In genomic region chr17:36001121-36001897, GRCm38 (mm10) we compare ENCODE assay signal across 14 mouse cellular contexts. TPM values are rescaled to one million over a fixed set of nuclear protein-coding genes. Genes with fewer than 3 reads are reported as not detected.
DNase-seq lines count a peak whose midpoint lies in the region; ATAC-seq and TF ChIP-seq lines count a peak whose summit lies in the region.
"Had no signal": no experiment of that assay in that cellular context is flagged by ENCODE, and none has a peak within 500 bp of the region (broad histone marks: within the 10 kb centered on the region; RNA-seq: fewer than 3 reads in every experiment).

No protein-coding gene starts in this region.

- no peak for DNase-seq in heart, embryonic 10.5 days (ENCODE audit: low spot score)
- no peak for DNase-seq in ES-E14 (ENCODE audit: low read depth, low spot score)
- DNase-seq in liver, result peak; percentile 39
- peak; percentile 69 to 77 for DNase-seq in spleen, postnatal 36 days (ENCODE audit: low spot score in 2 of 2)
- no peak for DNase-seq in right cerebral cortex, postnatal 14 days
- no peak for DNase-seq in testis, postnatal 10 days (ENCODE audit: low spot score)
- DNase-seq: embryo, embryonic 11 days; forebrain, postnatal 0 days; layer of hippocampus, postnatal 36 days; right cerebral cortex, postnatal 25 days had no signal

- H3K27ac ChIP-seq in heart, embryonic 11.5 days (ENCODE audit: low read depth, low read length), result peak overlapping the region; percentile 11; the same call in 1 of the 2 replicates
- H3K27ac ChIP-seq in heart, embryonic 10.5 days, result no peak overlapping the region
- 0 out of 2 replicates have a peak overlapping the region, but pooled peaks have one; percentile 40 for H3K27ac ChIP-seq in ES-E14 (ENCODE audit: insufficient read depth, low read depth, low read length, poor library complexity, severe bottlenecking)
- no peak overlapping the region for H3K27ac ChIP-seq in forebrain, embryonic 15.5 days (replicated peaks)

- H3K4me1 ChIP-seq in heart, embryonic 11.5 days (ENCODE audit: control insufficient read depth, insufficient read depth, low read length), result no peaks in the 10 kb centered on the region
- peaks cover 8% of the 10 kb centered on the region; the same call in 1 of the 2 replicates for H3K4me1 ChIP-seq in heart, embryonic 10.5 days
- peaks cover 2 to 16% of the 10 kb centered on the region in 2 experiments for H3K4me1 ChIP-seq in ES-E14 (ENCODE audit: control insufficient read depth in 2 of 2, insufficient read depth in 2 of 2, low read length in 2 of 2, poor library complexity in 1 of 2)
- peaks cover 14% of the 10 kb centered on the region; the same call in 1 of the 2 replicates for H3K4me1 ChIP-seq in forebrain, embryonic 15.5 days

- H3K4me2 ChIP-seq in heart, embryonic 11.5 days, result peak overlapping the region; percentile 2; the same call in 1 of the 2 replicates
- H3K4me2 ChIP-seq in forebrain, embryonic 15.5 days (replicated peaks), result no peak overlapping the region

- H3K4me3 ChIP-seq in heart, embryonic 11.5 days (ENCODE audit: low read depth, low read length), result no peak overlapping the region
- H3K4me3 ChIP-seq in heart, embryonic 10.5 days, result no peak overlapping the region
- no peak overlapping the region for H3K4me3 ChIP-seq in ES-E14 (ENCODE audit: insufficient read depth in 1 of 2, low read depth in 1 of 2, low read length in 2 of 2, poor library complexity in 1 of 2, severe bottlenecking in 1 of 2)
- H3K4me3 ChIP-seq in forebrain, embryonic 15.5 days, result no peak overlapping the region

- 90% methylated on average over 12 of the region's 12 CpGs for WGBS in heart, embryonic 11.5 days (ENCODE audit: insufficient replicate concordance)
- WGBS in heart, embryonic 10.5 days, result 92% methylated on average over 12 of the region's 12 CpGs
- 96% methylated on average over 12 of the region's 12 CpGs for WGBS in forebrain, embryonic 15.5 days

- no peak for ATAC-seq in heart, embryonic 11.5 days (replicated peaks; ENCODE audit: insufficient number of reproducible peaks, low FRiP score, low TSS enrichment)
- ATAC-seq in forebrain, embryonic 15.5 days (replicated peaks), result no peak
- ATAC-seq: forebrain, postnatal 0 days; intestine, postnatal 0 days; lung, postnatal 0 days had no signal

- H3K9ac ChIP-seq in heart, embryonic 11.5 days (ENCODE audit: low read depth, low read length), result no peak overlapping the region
- no peak overlapping the region for H3K9ac ChIP-seq in ES-E14 (ENCODE audit: insufficient read depth, low read depth, low read length, poor library complexity, severe bottlenecking)
- H3K9ac ChIP-seq in forebrain, embryonic 15.5 days (replicated peaks), result no peak overlapping the region
- H3K9ac ChIP-seq: forebrain, postnatal 0 days had no signal

- 0 out of 2 replicates have a peak, but pooled peaks cover 3% of the 10 kb centered on the region for H3K36me3 ChIP-seq in heart, embryonic 11.5 days (ENCODE audit: control insufficient read depth, insufficient read depth, low read length)
- peaks cover 6% of the 10 kb centered on the region; the same call in 1 of the 2 replicates for H3K36me3 ChIP-seq in heart, embryonic 10.5 days
- H3K36me3 ChIP-seq in ES-E14 (ENCODE audit: control insufficient read depth, insufficient read depth, low read length, poor library complexity, severe bottlenecking), result peaks cover 5% of the 10 kb centered on the region; the same call in 1 of the 2 replicates
- H3K36me3 ChIP-seq in forebrain, embryonic 15.5 days, result no peaks in the 10 kb centered on the region

- H3K27me3 ChIP-seq in heart, embryonic 11.5 days (ENCODE audit: control insufficient read depth, insufficient read depth, low read length), result no peaks in the 10 kb centered on the region
- no peaks in the 10 kb centered on the region for H3K27me3 ChIP-seq in heart, embryonic 10.5 days (ENCODE audit: insufficient read depth, poor library complexity, severe bottlenecking)
- no peaks in the 10 kb centered on the region for H3K27me3 ChIP-seq in forebrain, embryonic 15.5 days

- no peaks in the 10 kb centered on the region for H3K9me3 ChIP-seq in heart, embryonic 11.5 days (replicated peaks; ENCODE audit: control insufficient read depth, low read length)
- H3K9me3 ChIP-seq in heart, embryonic 10.5 days, result no peaks in the 10 kb centered on the region
- no peaks in the 10 kb centered on the region for H3K9me3 ChIP-seq in ES-E14 (ENCODE audit: control insufficient read depth, insufficient read depth, low read depth, low read length)
- H3K9me3 ChIP-seq in forebrain, embryonic 15.5 days, result no peaks in the 10 kb centered on the region

- in situ Hi-C loops in ES-E14 (cut with MboI; ENCODE audit: low sequenced_read_pairs in 2 of 2, unreplicated experiment in 2 of 2), result no loop called here

TF ChIP-seq in ES-E14, 5 proteins besides CTCF, POLR2A, EP300 and RAD21:
- no peak for TF ChIP-seq ZC3H11A (IDR thresholded peaks at IDR 0.05; ENCODE audit: borderline replicate concordance, low read depth, low read length)
- no peak for TF ChIP-seq MAFK (IDR thresholded peaks at IDR 0.05; ENCODE audit: insufficient read depth, low read depth, low read length)
- no peak for TF ChIP-seq ZNF384 (IDR thresholded peaks at IDR 0.05; ENCODE audit: low read depth, low read length)
- TF ChIP-seq CHD2 (IDR thresholded peaks at IDR 0.05; ENCODE audit: low read depth, low read length), result no peak
- TF ChIP-seq HCFC1 (IDR thresholded peaks at IDR 0.05; ENCODE audit: borderline replicate concordance, insufficient read depth, low read length), result no peak

RNA-seq across cellular contexts. Expression of gene H2-T24, which starts 19.1 kb away (rescaled TPM):
- polyA plus RNA-seq in heart, embryonic 11.5 days (2014; fragmentation: Nextera tagmentation; extraction: Ambion mirVana), result 2.9 and 3.1 TPM in 2 replicates
- 2.5 and 2.6 TPM in 2 replicates for polyA plus RNA-seq in heart, embryonic 10.5 days (2016; fragmentation: Nextera tagmentation; extraction: Ambion mirVana)
- total RNA-seq in ES-E14 (2012; rRNA removed), result not detected in 2 replicates
- 5.4 and 5.8 TPM in 2 replicates for polyA plus RNA-seq in forebrain, embryonic 15.5 days (2015; fragmentation: Nextera tagmentation; extraction: Ambion mirVana)

RNA-seq across cellular contexts. Expression of gene Prr3, which starts 21.3 kb away (rescaled TPM):
- 17.4 TPM in 2 replicates for polyA plus RNA-seq in heart, embryonic 11.5 days (2014; fragmentation: Nextera tagmentation; extraction: Ambion mirVana)
- 21.9 and 30.5 TPM in 2 replicates for polyA plus RNA-seq in heart, embryonic 10.5 days (2016; fragmentation: Nextera tagmentation; extraction: Ambion mirVana)
- 13.8 and 17.0 TPM in 2 replicates for total RNA-seq in ES-E14 (2012; rRNA removed)
- polyA plus RNA-seq in forebrain, embryonic 15.5 days (2015; fragmentation: Nextera tagmentation; extraction: Ambion mirVana), result 76.8 and 92.2 TPM in 2 replicates

RNA-seq across cellular contexts. Expression of gene Gnl1, which starts 21.7 kb away (rescaled TPM):
- polyA plus RNA-seq in heart, embryonic 11.5 days (2014; fragmentation: Nextera tagmentation; extraction: Ambion mirVana), result 26.1 and 29.1 TPM in 2 replicates
- 47.2 and 49.8 TPM in 2 replicates for polyA plus RNA-seq in heart, embryonic 10.5 days (2016; fragmentation: Nextera tagmentation; extraction: Ambion mirVana)
- 51.6 and 64.1 TPM in 2 replicates for total RNA-seq in ES-E14 (2012; rRNA removed)
- polyA plus RNA-seq in forebrain, embryonic 15.5 days (2015; fragmentation: Nextera tagmentation; extraction: Ambion mirVana), result 57.0 and 59.2 TPM in 2 replicates

RNA-seq across cellular contexts. Expression of gene H2-T23, which starts 31.3 kb away (rescaled TPM):
- polyA plus RNA-seq in heart, embryonic 11.5 days (2014; fragmentation: Nextera tagmentation; extraction: Ambion mirVana), result 2.0 and 3.1 TPM in 2 replicates
- polyA plus RNA-seq in heart, embryonic 10.5 days (2016; fragmentation: Nextera tagmentation; extraction: Ambion mirVana), result 1.2 and 3.4 TPM in 2 replicates
- 0.67 and 0.95 TPM in 2 replicates for total RNA-seq in ES-E14 (2012; rRNA removed)
- polyA plus RNA-seq in forebrain, embryonic 15.5 days (2015; fragmentation: Nextera tagmentation; extraction: Ambion mirVana), result 6.9 and 7.0 TPM in 2 replicates

RNA-seq across cellular contexts. Expression of gene Abcf1, which starts 31.7 kb away (rescaled TPM):
- polyA plus RNA-seq in heart, embryonic 11.5 days (2014; fragmentation: Nextera tagmentation; extraction: Ambion mirVana), result 74.2 and 91.7 TPM in 2 replicates
- polyA plus RNA-seq in heart, embryonic 10.5 days (2016; fragmentation: Nextera tagmentation; extraction: Ambion mirVana), result 81.6 and 81.8 TPM in 2 replicates
- total RNA-seq in ES-E14 (2012; rRNA removed), result 115 and 117 TPM in 2 replicates
- 88.3 and 90.3 TPM in 2 replicates for polyA plus RNA-seq in forebrain, embryonic 15.5 days (2015; fragmentation: Nextera tagmentation; extraction: Ambion mirVana)

Comparison
In these comparisons a context has a peak if more than half of its experiments do, and no peak if none do; other contexts are left out.
1. H3K27ac ChIP-seq: peak in heart, embryonic 11.5 days (single experiment) and ES-E14 (single experiment); none in heart, embryonic 10.5 days (single experiment) and forebrain, embryonic 15.5 days (single experiment).
2. DNase-seq: peak in liver (single experiment) and spleen, postnatal 36 days (2 of 2); none in heart, embryonic 10.5 days (single experiment), ES-E14 (single experiment), right cerebral cortex, postnatal 14 days (single experiment) and testis, postnatal 10 days (single experiment).